Mouse (Mus musculus): Measurements from ENCODE around the gene Ist1. TPM values are rescaled to one million over a fixed set of nuclear protein-coding genes. Genes with fewer than 3 reads are reported as not detected.

The Ist1 gene
- polyA plus RNA-seq, 1 experiment from 2014 or later: 136 TPM

DNA sequence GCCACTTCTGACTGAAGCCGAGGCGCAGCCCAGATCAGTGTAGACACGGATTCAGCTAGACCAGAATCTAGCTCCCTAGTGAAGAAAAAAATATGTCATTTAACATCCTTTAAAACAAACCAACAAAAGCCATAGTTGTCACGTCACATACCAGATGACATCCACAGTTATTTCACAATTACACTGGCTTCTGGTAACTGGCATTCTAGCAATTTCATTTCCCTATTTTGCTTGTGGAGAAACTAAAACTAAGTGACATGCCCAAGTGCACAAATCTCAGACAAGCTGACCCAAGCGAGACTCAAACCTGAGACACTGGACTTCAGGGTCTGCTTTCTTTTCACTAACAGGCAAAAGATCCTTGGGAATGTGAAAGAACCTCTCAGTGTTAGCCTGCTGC lies 10.9 kb downstream of the Ist1 start:
- ATAC-seq (ENCODE audit: insufficient read depth): no peak
- no peak overlapping the region for H3K27ac ChIP-seq (ENCODE audit: low read depth)
- no peak for TF ChIP-seq CTCF (IDR thresholded peaks at IDR 0.05; ENCODE audit: low read depth)
- H3K36me3 ChIP-seq (ENCODE audit: insufficient read depth): peaks cover 61% of the 10 kb centered on the region
- H3K9me3 ChIP-seq (ENCODE audit: low read depth, low read length): no peaks in the 10 kb centered on the region
- H3K4me3 ChIP-seq (ENCODE audit: low read depth, low read length): no peak overlapping the region
- no peak overlapping the region for H3K4me2 ChIP-seq
- no peak for DNase-seq
- WGBS: 90% methylated on average over 5 of the region's 5 CpGs
- H3K4me1 ChIP-seq (ENCODE audit: insufficient read depth): no peaks in the 10 kb centered on the region
- no peaks in the 10 kb centered on the region for H3K27me3 ChIP-seq (ENCODE audit: insufficient read depth, low read length)
- no peak overlapping the region for H3K9ac ChIP-seq

- DNase-seq (no peak), ATAC-seq (ENCODE audit: insufficient read depth) (no peak)
- WGBS: 69% methylated on average over 3 of the region's 3 CpGs
- Histone ChIP-seq H3K9me3 (ENCODE audit: low read depth, low read length) (no peaks in the 10 kb centered on the region), H3K4me2 (no peak overlapping the region), H3K4me1 (ENCODE audit: insufficient read depth) (no peaks in the 10 kb centered on the region), H3K36me3 (ENCODE audit: insufficient read depth) (peaks cover 66% of the 10 kb centered on the region), H3K9ac (no peak overlapping the region), H3K4me3 (ENCODE audit: low read depth, low read length) (no peak overlapping the region), H3K27ac (ENCODE audit: low read depth) (no peak overlapping the region), H3K27me3 (ENCODE audit: insufficient read depth, low read length) (no peaks in the 10 kb centered on the region)
- TF ChIP-seq CTCF (IDR thresholded peaks at IDR 0.05; ENCODE audit: low read depth): no peak
These were observed 11.5 kb downstream of the Ist1 start for GRCm38 (mm10) chr8:109681535-109681934.

DNA sequence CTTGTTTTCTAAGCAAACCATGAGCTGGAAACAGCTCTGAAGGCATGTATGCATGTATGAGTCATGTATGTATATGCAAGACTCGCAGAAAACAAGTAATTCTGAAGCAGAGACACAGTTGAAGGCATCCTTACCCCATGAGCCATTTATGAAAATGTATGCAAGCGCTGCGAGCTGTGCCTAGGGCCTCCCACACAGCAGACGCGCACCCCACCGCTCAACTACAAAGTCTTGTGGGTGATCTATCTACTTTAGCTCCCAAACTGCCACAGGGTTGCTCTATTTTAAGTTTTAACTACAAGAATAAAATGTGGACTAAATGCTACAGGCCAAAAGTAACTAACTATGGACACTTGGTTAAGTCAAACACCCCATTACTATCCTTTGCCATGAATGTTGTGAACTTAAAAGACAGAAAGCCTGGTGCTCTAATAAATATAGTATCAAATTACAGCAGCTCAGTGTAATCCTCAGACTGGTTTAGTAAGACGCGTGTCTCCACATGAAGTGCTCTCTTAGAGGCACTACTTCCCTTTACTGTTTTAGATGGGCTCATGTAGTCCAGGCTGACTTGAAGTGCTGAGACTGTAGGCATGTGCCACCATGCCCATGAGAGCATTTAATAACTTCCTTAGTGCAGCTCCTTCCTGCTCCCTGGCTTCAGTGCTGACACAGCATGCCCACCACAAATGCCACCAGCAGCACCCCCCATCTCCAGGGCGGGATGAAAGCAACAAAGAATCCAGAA lies 17.0 kb downstream of the Ist1 start:
- no peak for TF ChIP-seq CTCF (IDR thresholded peaks at IDR 0.05; ENCODE audit: low read depth)
- no peak for ATAC-seq (ENCODE audit: insufficient read depth)
- H3K9ac ChIP-seq: no peak overlapping the region
- 88% methylated on average over 9 of the region's 9 CpGs for WGBS
- H3K27ac ChIP-seq (ENCODE audit: low read depth): no peak overlapping the region
- no peaks in the 10 kb centered on the region for H3K4me1 ChIP-seq (ENCODE audit: insufficient read depth)
- no peak overlapping the region for H3K4me3 ChIP-seq (ENCODE audit: low read depth, low read length)
- no peaks in the 10 kb centered on the region for H3K9me3 ChIP-seq (ENCODE audit: low read depth, low read length)
- H3K36me3 ChIP-seq (ENCODE audit: insufficient read depth): peaks cover 95% of the 10 kb centered on the region
- no peak for DNase-seq
- H3K4me2 ChIP-seq: no peak overlapping the region
- H3K27me3 ChIP-seq (ENCODE audit: insufficient read depth, low read length): no peaks in the 10 kb centered on the region

DNA sequence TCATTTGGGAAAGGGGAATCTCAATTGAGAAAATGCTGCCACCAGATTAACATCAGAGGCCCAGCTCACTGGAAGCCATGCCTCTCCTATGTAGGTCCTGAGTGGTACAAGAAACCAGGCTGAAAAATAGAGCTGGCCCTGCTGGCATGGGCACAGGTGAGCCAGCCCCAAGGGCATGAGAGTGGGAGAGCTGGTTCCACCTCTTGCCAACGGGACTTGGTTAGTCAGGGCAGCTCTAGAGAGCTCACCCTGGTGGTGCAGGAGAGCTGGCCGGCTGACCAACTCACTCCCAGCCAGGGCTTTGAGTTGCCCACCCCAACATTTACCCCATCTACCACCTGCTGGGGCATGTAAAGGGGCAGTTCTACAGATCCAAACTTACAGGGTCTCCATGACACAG lies 19.5 kb downstream of the Ist1 start:
- Histone ChIP-seq H3K4me2 (no peak overlapping the region), H3K4me3 (ENCODE audit: low read depth, low read length) (no peak overlapping the region), H3K27me3 (ENCODE audit: insufficient read depth, low read length) (no peaks in the 10 kb centered on the region), H3K4me1 (ENCODE audit: insufficient read depth) (no peaks in the 10 kb centered on the region), H3K27ac (ENCODE audit: low read depth) (no peak overlapping the region), H3K9me3 (ENCODE audit: low read depth, low read length) (no peaks in the 10 kb centered on the region), H3K36me3 (ENCODE audit: insufficient read depth) (peaks cover 94% of the 10 kb centered on the region), H3K9ac (no peak overlapping the region)
- ATAC-seq (ENCODE audit: insufficient read depth) (no peak), DNase-seq (no peak)
- WGBS: 93% methylated on average over 2 of the region's 2 CpGs
- no peak for TF ChIP-seq CTCF (IDR thresholded peaks at IDR 0.05; ENCODE audit: low read depth)

DNA sequence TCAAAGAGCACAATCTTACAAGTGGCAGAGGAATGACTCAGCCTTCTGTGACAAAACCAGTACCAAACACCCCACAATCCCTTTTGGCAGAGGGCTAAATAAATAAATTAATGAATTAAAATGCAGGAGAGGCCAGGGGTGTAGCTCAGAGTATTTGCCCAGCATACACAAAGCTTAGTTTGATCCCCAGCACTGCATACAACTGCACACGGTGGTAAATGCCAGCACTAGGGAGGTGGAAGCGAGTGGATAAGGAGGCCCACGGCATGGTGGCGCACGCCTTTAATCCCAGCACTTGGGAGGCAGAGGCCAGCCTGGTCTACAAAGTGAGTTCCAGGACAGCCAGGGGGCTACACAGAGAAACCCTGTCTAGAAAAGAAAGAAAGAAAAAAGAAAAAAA lies 20.4 kb downstream of the Ist1 start:
- H3K4me3 ChIP-seq (ENCODE audit: low read depth, low read length): no peak overlapping the region
- H3K4me1 ChIP-seq (ENCODE audit: insufficient read depth): no peaks in the 10 kb centered on the region
- no peak for TF ChIP-seq CTCF (IDR thresholded peaks at IDR 0.05; ENCODE audit: low read depth)
- H3K9ac ChIP-seq: no peak overlapping the region
- no peak overlapping the region for H3K4me2 ChIP-seq
- ATAC-seq (ENCODE audit: insufficient read depth): no peak
- H3K9me3 ChIP-seq (ENCODE audit: low read depth, low read length): no peaks in the 10 kb centered on the region
- H3K27me3 ChIP-seq (ENCODE audit: insufficient read depth, low read length): no peaks in the 10 kb centered on the region
- no peak for DNase-seq
- no peak overlapping the region for H3K27ac ChIP-seq (ENCODE audit: low read depth)
- peaks cover 87% of the 10 kb centered on the region for H3K36me3 ChIP-seq (ENCODE audit: insufficient read depth)
- WGBS: 90% methylated on average over 5 of the region's 5 CpGs

DNA sequence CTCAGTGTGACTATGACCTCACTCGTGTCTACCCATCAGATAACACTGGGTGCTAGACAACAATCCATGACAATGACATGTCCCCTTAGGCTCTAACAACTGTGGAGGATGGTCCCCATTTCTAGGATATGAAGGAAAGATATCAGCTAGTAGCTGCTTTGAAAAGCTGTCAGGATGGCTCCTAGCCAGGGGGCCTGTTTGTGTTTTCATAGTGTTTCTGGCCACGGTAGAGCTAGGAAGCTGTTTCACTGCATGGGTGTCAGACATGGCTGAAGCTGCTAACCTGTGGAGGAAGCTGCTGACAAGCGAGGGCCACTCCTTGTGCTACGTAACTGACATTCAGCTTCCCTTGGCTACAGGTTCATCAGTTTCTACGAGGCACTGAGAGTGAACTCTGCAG lies 26.4 kb downstream of the Ist1 start:
- 75% methylated on average over 5 of the region's 5 CpGs for WGBS
- no peak overlapping the region for H3K27ac ChIP-seq (ENCODE audit: low read depth)
- H3K36me3 ChIP-seq (ENCODE audit: insufficient read depth): peaks cover 36% of the 10 kb centered on the region
- no peak overlapping the region for H3K9ac ChIP-seq
- no peaks in the 10 kb centered on the region for H3K27me3 ChIP-seq (ENCODE audit: insufficient read depth, low read length)
- ATAC-seq (ENCODE audit: insufficient read depth) (no peak), DNase-seq (no peak)
- no peak overlapping the region for H3K4me2 ChIP-seq
- H3K4me3 ChIP-seq (ENCODE audit: low read depth, low read length): no peak overlapping the region
- TF ChIP-seq CTCF (IDR thresholded peaks at IDR 0.05; ENCODE audit: low read depth): no peak
- no peaks in the 10 kb centered on the region for H3K9me3 ChIP-seq (ENCODE audit: low read depth, low read length)
- H3K4me1 ChIP-seq (ENCODE audit: insufficient read depth): no peaks in the 10 kb centered on the region

- H3K9me3 ChIP-seq (ENCODE audit: low read depth, low read length): no peaks in the 10 kb centered on the region
- no peaks in the 10 kb centered on the region for H3K27me3 ChIP-seq (ENCODE audit: insufficient read depth, low read length)
- no peaks in the 10 kb centered on the region for H3K4me1 ChIP-seq (ENCODE audit: insufficient read depth)
- no peak overlapping the region for H3K27ac ChIP-seq (ENCODE audit: low read depth)
- 76% methylated on average over 3 of the region's 3 CpGs for WGBS
- DNase-seq (no peak), ATAC-seq (ENCODE audit: insufficient read depth) (no peak)
- no peak for TF ChIP-seq CTCF (IDR thresholded peaks at IDR 0.05; ENCODE audit: low read depth)
- H3K36me3 ChIP-seq (ENCODE audit: insufficient read depth): 0 out of 2 replicates have a peak, but pooled peaks cover 4% of the 10 kb centered on the region
- H3K4me2 ChIP-seq: no peak overlapping the region
- H3K9ac ChIP-seq: no peak overlapping the region
- no peak overlapping the region for H3K4me3 ChIP-seq (ENCODE audit: low read depth, low read length)
These were observed 30.7 kb downstream of the Ist1 start for GRCm38 (mm10) chr8:109662328-109662727.

Data from lung, embryonic 14.5 days (tissue).